Mouse (Mus musculus): Measurements from ENCODE around the gene Clic3. TPM values are rescaled to one million over a fixed set of nuclear protein-coding genes. Genes with fewer than 3 reads are reported as not detected.
"Not testable (repeated sequence)": the region's sequence is repeated elsewhere in the genome, so short reads cannot be mapped to it uniquely, and the experiment has no call there.

Gene Clic3
- polyA plus RNA-seq (2015; fragmentation: Nextera tagmentation; extraction: Ambion mirVana), result 1.8 and 2.5 TPM in 2 replicates

- Histone ChIP-seq H3K4me3 (no peak within 1 kb of the TSS), H3K4me2 (no peak within 1 kb of the TSS), H3K4me1 (peaks cover 27% of the 10 kb centered on the region), H3K27ac (replicated peaks) (no peak within 1 kb of the TSS), H3K9ac (no peak within 1 kb of the TSS), H3K27me3 (replicated peaks) (no peaks in the 10 kb centered on the region), H3K36me3 (peaks cover 21% of the 10 kb centered on the region), H3K9me3 (no peaks in the 10 kb centered on the region)
- 34% methylated on average over 14 of the region's 14 CpGs for WGBS
- no peak for ATAC-seq (ENCODE audit: extremely low read depth, insufficient number of reproducible peaks, low FRiP score, low TSS enrichment)
Measured at GRCm38 (mm10) chr2:25456205-25456953, at the start of gene Clic3. Clic3 (plus strand) TSS chr2:25456838.

- Histone ChIP-seq H3K4me2 (no peak overlapping the region), H3K27ac (replicated peaks) (no peak overlapping the region), H3K4me3 (no peak overlapping the region), H3K9me3 (no peaks in the 10 kb centered on the region), H3K9ac (no peak overlapping the region), H3K36me3 (no peaks in the 10 kb centered on the region), H3K27me3 (replicated peaks) (peaks cover 56% of the 10 kb centered on the region), H3K4me1 (no peaks in the 10 kb centered on the region)
- WGBS, result 72% methylated on average over 10 of the region's 10 CpGs
- no peak for ATAC-seq (ENCODE audit: extremely low read depth, insufficient number of reproducible peaks, low FRiP score, low TSS enrichment)
Measured at GRCm38 (mm10) chr2:25408908-25409307, 47.7 kb upstream of the Clic3 start.

GRCm38 (mm10) chr2:25413436-25413835 is 43.2 kb upstream of the Clic3 start:
- H3K4me3 ChIP-seq; H3K4me2 ChIP-seq; ATAC-seq (ENCODE audit: extremely low read depth, insufficient number of reproducible peaks, low FRiP score, low TSS enrichment): not testable (repeated sequence)

GRCm38 (mm10) chr2:25417426-25417825 is 39.2 kb upstream of the Clic3 start:
- WGBS, result 36% methylated on average over 3 of the region's 3 CpGs
- Histone ChIP-seq H3K27me3 (replicated peaks) (peaks cover 25% of the 10 kb centered on the region; the same call in 1 of the 2 replicates), H3K4me2 (no peak overlapping the region), H3K27ac (replicated peaks) (no peak overlapping the region), H3K4me1 (no peaks in the 10 kb centered on the region), H3K9ac (no peak overlapping the region), H3K9me3 (no peaks in the 10 kb centered on the region), H3K36me3 (no peaks in the 10 kb centered on the region), H3K4me3 (no peak overlapping the region)
- no peak for ATAC-seq (ENCODE audit: extremely low read depth, insufficient number of reproducible peaks, low FRiP score, low TSS enrichment)

More at GRCm38 (mm10) chr2:25413436-25413835, 43.2 kb upstream of the Clic3 start:
- peaks cover 27% of the 10 kb centered on the region for H3K27me3 ChIP-seq (replicated peaks)
- H3K36me3 ChIP-seq; H3K4me1 ChIP-seq; H3K27ac ChIP-seq (replicated peaks); H3K9me3 ChIP-seq; H3K9ac ChIP-seq: not testable (repeated sequence)

GRCm38 (mm10) chr2:25421896-25422295 is 34.7 kb upstream of the Clic3 start:
- no peak for ATAC-seq (ENCODE audit: extremely low read depth, insufficient number of reproducible peaks, low FRiP score, low TSS enrichment)
- no peak overlapping the region for H3K9ac ChIP-seq

GRCm38 (mm10) chr2:25422587-25423410 is 33.8 kb upstream of the Clic3 start, which contains the start of gene Fut7:
Fut7 (plus strand) TSS chr2:25423267.
- Histone ChIP-seq H3K27me3 (replicated peaks) (peaks cover 68% of the 10 kb centered on the region), H3K9ac (no peak within 1 kb of the TSS; the same call in 1 of the 2 replicates), H3K4me3 (no peak within 1 kb of the TSS), H3K27ac (replicated peaks) (no peak within 1 kb of the TSS), H3K36me3 (no peaks in the 10 kb centered on the region), H3K4me2 (no peak within 1 kb of the TSS), H3K4me1 (no peaks in the 10 kb centered on the region), H3K9me3 (no peaks in the 10 kb centered on the region)
- no peak for ATAC-seq (ENCODE audit: extremely low read depth, insufficient number of reproducible peaks, low FRiP score, low TSS enrichment)
- WGBS, result 54% methylated on average over 17 of the region's 17 CpGs

More at GRCm38 (mm10) chr2:25421896-25422295, 34.7 kb upstream of the Clic3 start:
- H3K36me3 ChIP-seq, result no peaks in the 10 kb centered on the region
- H3K4me2 ChIP-seq, result no peak overlapping the region
- no peak overlapping the region for H3K4me3 ChIP-seq
- no peaks in the 10 kb centered on the region for H3K9me3 ChIP-seq
- WGBS, result 17% methylated on average over 3 of the region's 3 CpGs
- peaks cover 65% of the 10 kb centered on the region for H3K27me3 ChIP-seq (replicated peaks)
- H3K4me1 ChIP-seq, result no peaks in the 10 kb centered on the region
- H3K27ac ChIP-seq (replicated peaks), result no peak overlapping the region

GRCm38 (mm10) chr2:25423626-25424025 is 33.0 kb upstream of the Clic3 start:
- Histone ChIP-seq H3K27ac (replicated peaks) (no peak overlapping the region), H3K36me3 (no peaks in the 10 kb centered on the region), H3K9ac (no peak overlapping the region), H3K4me2 (no peak overlapping the region), H3K4me1 (peaks cover 2% of the 10 kb centered on the region; the same call in 1 of the 2 replicates), H3K4me3 (no peak overlapping the region), H3K27me3 (replicated peaks) (peaks cover 60% of the 10 kb centered on the region), H3K9me3 (no peaks in the 10 kb centered on the region)
- no peak for ATAC-seq (ENCODE audit: extremely low read depth, insufficient number of reproducible peaks, low FRiP score, low TSS enrichment)
- WGBS, result 50% methylated on average over 1 of the region's 1 CpGs

GRCm38 (mm10) chr2:25425481-25425880 is 31.2 kb upstream of the Clic3 start:
- WGBS, result 39% methylated on average over 27 of the region's 27 CpGs
- ATAC-seq (ENCODE audit: extremely low read depth, insufficient number of reproducible peaks, low FRiP score, low TSS enrichment), result no peak

GRCm38 (mm10) chr2:25426721-25427191 is 29.9 kb upstream of the Clic3 start:
- 22% methylated on average over 5 of the region's 5 CpGs for WGBS

More at GRCm38 (mm10) chr2:25425481-25425880, 31.2 kb upstream of the Clic3 start:
- Histone ChIP-seq H3K4me2 (no peak overlapping the region), H3K27ac (replicated peaks) (no peak overlapping the region), H3K4me1 (peaks cover 2% of the 10 kb centered on the region; the same call in 1 of the 2 replicates), H3K9ac (no peak overlapping the region), H3K9me3 (no peaks in the 10 kb centered on the region), H3K36me3 (no peaks in the 10 kb centered on the region), H3K27me3 (replicated peaks) (peaks cover 66% of the 10 kb centered on the region), H3K4me3 (no peak overlapping the region)

GRCm38 (mm10) chr2:25427256-25427655 is 29.4 kb upstream of the Clic3 start:
- Histone ChIP-seq H3K4me1 (peaks cover 2% of the 10 kb centered on the region; the same call in 1 of the 2 replicates), H3K36me3 (no peaks in the 10 kb centered on the region), H3K9ac (no peak overlapping the region), H3K9me3 (no peaks in the 10 kb centered on the region), H3K4me3 (no peak overlapping the region), H3K4me2 (no peak overlapping the region), H3K27ac (replicated peaks) (no peak overlapping the region), H3K27me3 (replicated peaks) (peaks cover 77% of the 10 kb centered on the region)
- WGBS, result 80% methylated on average over 5 of the region's 5 CpGs
- ATAC-seq (ENCODE audit: extremely low read depth, insufficient number of reproducible peaks, low FRiP score, low TSS enrichment), result no peak

More at GRCm38 (mm10) chr2:25426721-25427191, 29.9 kb upstream of the Clic3 start:
- H3K9ac ChIP-seq, result 0 out of 2 replicates have a peak overlapping the region, but pooled peaks have one; percentile 8
- ATAC-seq (ENCODE audit: extremely low read depth, insufficient number of reproducible peaks, low FRiP score, low TSS enrichment), result no peak
- peaks cover 2% of the 10 kb centered on the region; the same call in 1 of the 2 replicates for H3K4me1 ChIP-seq
- no peak overlapping the region for H3K4me2 ChIP-seq
- no peaks in the 10 kb centered on the region for H3K36me3 ChIP-seq
- peaks cover 74% of the 10 kb centered on the region for H3K27me3 ChIP-seq (replicated peaks)
- H3K4me3 ChIP-seq, result no peak overlapping the region
- H3K27ac ChIP-seq (replicated peaks), result no peak overlapping the region
- H3K9me3 ChIP-seq, result no peaks in the 10 kb centered on the region
